Mouse (Mus musculus) myocyte (in vitro differentiated cells): ENCODE results near the gene Poldip2. TPM values are rescaled to one million over a fixed set of nuclear protein-coding genes. Genes with fewer than 3 reads are reported as not detected.

ENCODE experiments used
- H3K27me3 ChIP-seq: one replicate; pipeline ENCODE4 v1.6.1; 2011; ENCODE audit not compliant: control insufficient read depth, insufficient read depth, insufficient read length
- H3K36me3 ChIP-seq: one replicate; pipeline ENCODE4 v1.6.1; 2011; ENCODE audit not compliant: control insufficient read depth, insufficient read depth
- H3K4me2 ChIP-seq: one replicate; pipeline ENCODE4 v1.6.1; 2011; ENCODE audit warnings: low read depth, control low read depth
- H3K4me3 ChIP-seq: one replicate; pipeline ENCODE4 v1.5.1; 2011; ENCODE audit warnings: mild to moderate bottlenecking, control low read depth, moderate library complexity
- H3K79me2 ChIP-seq: one replicate; pipeline ENCODE4 v1.6.1; 2011; ENCODE audit not compliant: control insufficient read depth, insufficient read depth
- H3ac ChIP-seq: one replicate; pipeline ENCODE4 v1.6.1; 2011; ENCODE audit not compliant: control insufficient read depth, insufficient read length
- CEBPB ChIP-seq: IDR thresholded peaks from 2 replicates; pipeline ENCODE4 v1.6.1; 2011; ENCODE audit warnings: mild to moderate bottlenecking, moderate library complexity; ENCODE audit not compliant: poor library complexity, insufficient read depth, severe bottlenecking
- E2F4 ChIP-seq: IDR thresholded peaks from one replicate; pipeline ENCODE4 v1.6.1; 2011; ENCODE audit warnings: mild to moderate bottlenecking, control low read depth, moderate library complexity; ENCODE audit not compliant: insufficient read depth
- MAX ChIP-seq: IDR thresholded peaks from one replicate; pipeline ENCODE4 v1.6.1; 2011; ENCODE audit warnings: low read depth, mild to moderate bottlenecking, control low read depth
- MYOD1 ChIP-seq, 3 experiments: IDR thresholded peaks; one replicate each; pipeline ENCODE4 v1.6.1; 2011; ENCODE audit warnings: control low read depth in 2 of 3, low read depth in 2 of 3, mild to moderate bottlenecking in 2 of 3, moderate library complexity in 1 of 3; ENCODE audit not compliant: insufficient read length in 2 of 3, control insufficient read depth in 1 of 3
- MYOG ChIP-seq, 3 experiments: IDR thresholded peaks; one replicate each; pipeline ENCODE4 v1.6.1; 2011; ENCODE audit warnings: control low read depth in 2 of 3, low read depth in 2 of 3, mild to moderate bottlenecking in 2 of 3; ENCODE audit not compliant: insufficient read length in 2 of 3, control insufficient read depth in 1 of 3, insufficient read depth in 1 of 3
- POLR2A ChIP-seq: IDR thresholded peaks from one replicate; pipeline ENCODE4 v1.6.1; 2011; ENCODE audit warnings: low read depth, mild to moderate bottlenecking, control low read depth, moderate library complexity; ENCODE audit not compliant: insufficient read length
- POLR2AphosphoS2 ChIP-seq: IDR thresholded peaks from one replicate; pipeline ENCODE4 v1.6.1; 2011; ENCODE audit warnings: low read depth, control low read depth; ENCODE audit not compliant: insufficient read length
- REST ChIP-seq: IDR thresholded peaks from one replicate; pipeline ENCODE4 v1.6.1; 2011; ENCODE audit warnings: mild to moderate bottlenecking, control low read depth, moderate library complexity; ENCODE audit not compliant: insufficient read depth, insufficient read length
- SRF ChIP-seq: IDR thresholded peaks from one replicate; pipeline ENCODE4 v1.6.1; 2011; ENCODE audit warnings: low read depth; ENCODE audit not compliant: control insufficient read depth, insufficient read length
- TCF3 ChIP-seq: IDR thresholded peaks from one replicate; pipeline ENCODE4 v1.6.1; 2011; ENCODE audit warnings: low read depth, control low read depth; ENCODE audit not compliant: insufficient read length
- USF1 ChIP-seq: IDR thresholded peaks from one replicate; pipeline ENCODE4 v1.6.1; 2011; ENCODE audit warnings: low read depth, mild to moderate bottlenecking, control low read depth, moderate library complexity
- polyA plus RNA-seq: library from polyadenylated mRNA; unstranded; fragments of >200 nt; fragmentation: generic; extraction: Trizol; gene quantifications from one replicate; pipeline ENCODE4 v1.2.1, GENCODE M21; 2012; ENCODE audit warnings: missing spikeins

Poldip2 gene
- polyA plus RNA-seq, 1 experiment: 103 TPM

DNA sequence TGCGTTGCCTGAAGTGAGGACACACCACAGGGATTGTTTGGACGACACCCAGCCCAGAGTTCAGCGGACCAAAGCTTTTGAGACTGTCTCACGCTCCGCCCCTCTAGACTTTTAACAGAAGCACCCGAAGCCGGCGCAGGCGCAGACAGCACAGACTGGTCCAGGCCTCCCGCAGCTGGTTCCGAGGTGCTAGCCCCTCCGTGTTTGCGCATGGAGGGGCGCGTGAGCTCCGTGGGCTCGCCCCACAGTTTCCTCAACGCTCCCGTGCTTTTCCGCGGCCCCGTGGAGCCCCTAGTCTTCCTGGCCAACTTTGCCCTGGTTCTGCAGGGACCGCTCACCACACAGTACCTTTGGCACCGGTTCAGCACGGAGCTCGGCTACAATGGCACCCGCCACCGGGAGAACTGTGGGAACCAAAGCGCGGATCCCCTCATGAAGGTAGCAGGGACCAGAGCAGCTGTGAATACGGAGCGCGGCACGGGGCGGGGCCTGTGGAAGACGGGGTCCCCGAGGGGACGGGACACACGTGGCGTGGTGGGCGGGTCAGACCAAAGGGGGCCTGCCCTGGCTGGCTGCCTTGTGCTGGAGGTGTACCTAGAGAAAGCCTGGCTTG, 46.3 kb upstream of the Poldip2 start, which contains the start of gene Slc46a1:
TSS of gene Slc46a1 (plus strand) at position 130 of the 613 bp plus-strand sequence.
- Histone ChIP-seq H3ac (peak within 1 kb of the TSS; percentile 75), H3K4me2 (peak within 1 kb of the TSS; percentile 90), H3K79me2 (no peaks in the 10 kb centered on the region), H3K36me3 (no peaks in the 10 kb centered on the region), H3K27me3 (no peaks in the 10 kb centered on the region), H3K4me3 (peak within 1 kb of the TSS; percentile 54)
- TF ChIP-seq MYOG (IDR thresholded peaks at IDR 0.05; ENCODE audit: control insufficient read depth in 1 of 3, insufficient read depth in 1 of 3, insufficient read length in 2 of 3, low read depth in 2 of 3) (peak in 1 of 3 experiments; percentile 5), SRF (peak; percentile 33), MYOD1 (IDR thresholded peaks at IDR 0.05; ENCODE audit: control insufficient read depth in 1 of 3, insufficient read length in 2 of 3, low read depth in 2 of 3) (peak in 2 of 3 experiments; percentile 28 to 53), TCF3 (no peak), REST (no peak), POLR2AphosphoS2 (peak; percentile 12), POLR2A (peak; percentile 66)

DNA sequence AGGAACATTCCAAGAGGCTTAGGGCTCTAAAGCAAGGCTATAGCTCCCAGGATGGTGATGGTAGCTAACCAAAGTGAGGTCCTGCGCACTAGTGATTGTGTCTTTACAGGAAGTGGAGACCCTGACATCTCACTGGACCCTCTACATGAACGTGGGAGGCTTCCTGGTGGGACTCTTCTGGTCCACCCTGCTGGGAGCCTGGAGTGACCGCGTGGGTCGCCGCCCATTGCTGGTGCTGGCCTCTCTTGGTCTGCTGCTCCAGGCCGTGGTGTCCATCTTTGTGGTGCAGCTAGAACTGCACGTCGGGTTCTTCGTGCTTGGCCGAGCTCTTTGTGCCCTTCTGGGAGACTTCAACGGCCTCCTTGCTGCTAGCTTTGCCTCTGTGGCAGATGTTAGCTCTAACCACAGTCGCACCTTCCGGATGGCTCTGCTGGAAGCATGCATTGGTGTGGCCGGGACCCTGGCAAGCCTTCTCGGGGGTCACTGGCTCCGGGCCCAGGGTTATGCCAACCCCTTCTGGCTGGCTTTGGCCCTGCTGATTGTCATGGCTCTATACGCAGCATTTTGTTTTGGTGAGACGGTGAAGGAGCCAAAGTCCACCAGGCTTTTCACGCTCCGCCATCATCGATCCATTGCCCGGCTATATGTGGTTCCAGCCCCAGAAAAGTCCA, 45.6 kb upstream of the Poldip2 start:
- Histone ChIP-seq H3ac (peak overlapping the region; percentile 75), H3K36me3 (no peaks in the 10 kb centered on the region), H3K27me3 (no peaks in the 10 kb centered on the region), H3K79me2 (no peaks in the 10 kb centered on the region), H3K4me2 (peak overlapping the region; percentile 90), H3K4me3 (peak overlapping the region; percentile 54)
- TF ChIP-seq E2F4: no peak
- TF ChIP-seq USF1: no peak
- TF ChIP-seq POLR2AphosphoS2: no peak
- TF ChIP-seq TCF3: no peak
- no peak for TF ChIP-seq CEBPB

GRCm38 (mm10) chr11:78467515-78467914, 44.5 kb upstream of the Poldip2 start:
- no peak for TF ChIP-seq TCF3
- no peak for TF ChIP-seq MYOG (IDR thresholded peaks at IDR 0.05; ENCODE audit: control insufficient read depth in 1 of 3, insufficient read depth in 1 of 3, insufficient read length in 2 of 3, low read depth in 2 of 3)
- TF ChIP-seq MAX: no peak
- TF ChIP-seq POLR2A: no peak
- Histone ChIP-seq H3K4me3 (no peak overlapping the region), H3ac (no peak overlapping the region), H3K4me2 (no peak overlapping the region), H3K27me3 (no peaks in the 10 kb centered on the region), H3K36me3 (no peaks in the 10 kb centered on the region), H3K79me2 (no peaks in the 10 kb centered on the region)

DNA sequence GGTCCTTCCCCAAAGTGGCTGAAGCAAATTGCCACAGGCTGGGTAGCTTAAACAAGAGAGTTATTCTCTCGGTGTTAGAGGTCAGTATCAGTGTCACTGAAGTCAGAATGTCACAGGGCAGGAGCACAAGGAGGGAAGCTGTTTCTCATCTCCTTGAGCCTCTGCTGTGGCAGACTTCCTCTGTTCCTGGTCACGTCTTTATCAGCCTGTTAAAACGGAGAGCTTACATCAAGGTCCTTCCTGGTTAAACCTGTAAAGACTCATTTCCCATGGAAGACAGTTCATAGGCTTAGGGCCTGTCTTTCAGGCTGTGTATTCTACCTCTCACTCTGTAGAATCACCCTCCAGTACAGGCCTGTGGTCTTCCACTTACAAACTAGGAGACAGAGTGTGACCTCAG, 44.1 kb upstream of the Poldip2 start:
- Histone ChIP-seq H3ac (no peak overlapping the region), H3K36me3 (no peaks in the 10 kb centered on the region), H3K4me2 (no peak overlapping the region), H3K27me3 (no peaks in the 10 kb centered on the region), H3K79me2 (no peaks in the 10 kb centered on the region), H3K4me3 (no peak overlapping the region)
- no peak for TF ChIP-seq MAX
- TF ChIP-seq TCF3: no peak
- no peak for TF ChIP-seq SRF
- TF ChIP-seq USF1: no peak
- TF ChIP-seq POLR2A: no peak
- TF ChIP-seq MYOG (IDR thresholded peaks at IDR 0.05; ENCODE audit: control insufficient read depth in 1 of 3, insufficient read depth in 1 of 3, insufficient read length in 2 of 3, low read depth in 2 of 3): no peak
- no peak for TF ChIP-seq MYOD1 (IDR thresholded peaks at IDR 0.05; ENCODE audit: control insufficient read depth in 1 of 3, insufficient read length in 2 of 3, low read depth in 2 of 3)

DNA sequence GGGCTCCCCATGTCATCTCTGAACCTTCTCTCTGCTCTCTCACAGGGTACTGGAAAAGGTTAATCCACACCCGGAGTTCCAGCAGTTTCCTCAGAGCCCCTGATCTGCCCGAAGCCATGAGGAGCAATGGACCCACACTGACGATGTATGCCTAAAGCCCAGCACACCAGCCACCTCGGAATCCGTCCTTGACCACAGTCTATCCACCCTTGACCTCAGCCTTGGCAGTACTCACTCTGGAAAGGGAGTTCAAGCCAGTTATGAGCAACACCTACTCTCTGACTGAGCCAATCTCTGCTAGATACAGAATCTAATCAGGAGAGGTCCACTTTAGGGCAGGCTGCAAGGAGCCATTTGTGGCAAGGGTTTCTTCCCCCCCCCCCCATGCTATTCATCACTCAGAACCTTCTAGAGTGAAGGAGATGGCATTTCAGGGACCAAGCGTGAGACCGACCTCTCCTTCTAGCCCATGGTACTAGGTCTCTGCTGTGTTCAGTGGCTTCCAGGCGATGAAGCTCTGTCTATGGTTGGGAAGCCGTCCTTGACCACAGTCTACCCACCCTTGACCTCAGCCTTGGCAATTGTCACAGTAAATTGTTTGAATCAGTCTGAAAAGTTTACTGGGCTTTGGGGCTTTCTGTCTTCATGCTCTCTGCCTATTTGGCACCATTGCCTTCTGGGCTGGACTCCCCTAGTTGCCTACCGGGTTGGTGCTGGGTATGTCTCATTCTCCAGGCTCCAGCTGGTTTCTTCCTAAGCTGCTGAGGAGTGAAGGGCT, 40.5 kb upstream of the Poldip2 start:
- H3K4me2 ChIP-seq: no peak overlapping the region
- TF ChIP-seq SRF: no peak
- no peak for TF ChIP-seq POLR2A
- no peak for TF ChIP-seq REST
- H3ac ChIP-seq: no peak overlapping the region
- no peak overlapping the region for H3K4me3 ChIP-seq
- H3K79me2 ChIP-seq: no peaks in the 10 kb centered on the region
- H3K36me3 ChIP-seq: no peaks in the 10 kb centered on the region
- H3K27me3 ChIP-seq: peaks cover 4% of the 10 kb centered on the region
